Mouse (Mus musculus) stomach, embryonic 14.5 days (tissue): ENCODE data around the gene Gm48551. TPM values are rescaled to one million over a fixed set of nuclear protein-coding genes. Genes with fewer than 3 reads are reported as not detected.
A peak's percentile ranks its signal among the peaks of the same experiment; 100 is the strongest.

Source experiments
- ATAC-seq: fragments of 200-750 bp; cut with Nextera tagmentation; 2 replicates; pipeline ENCODE4 v1.8.0; 2017; ENCODE audit warnings: low read depth, moderate TSS enrichment; ENCODE audit not compliant: insufficient number of reproducible peaks, insufficient read depth, low FRiP score
- H3K27ac ChIP-seq: fragments of 300-500 bp; sonication (generic); 2 replicates; pipeline ENCODE4 v1.5.1; 2014; ENCODE audit warnings: mild to moderate bottlenecking, low read length, moderate library complexity, mixed read lengths
- H3K27me3 ChIP-seq: fragments of 300-500 bp; sonication (generic); 2 replicates; pipeline ENCODE4 v1.6.1; 2014; ENCODE audit warnings: low read length, control low read depth, mixed read lengths; ENCODE audit not compliant: control insufficient read depth, insufficient read depth
- H3K36me3 ChIP-seq: fragments of 300-500 bp; sonication (generic); 2 replicates; pipeline ENCODE4 v1.6.1; 2014; ENCODE audit warnings: mild to moderate bottlenecking, control low read depth, low read length, moderate library complexity, mixed read lengths; ENCODE audit not compliant: control insufficient read depth, insufficient read depth
- H3K4me1 ChIP-seq: fragments of 300-500 bp; sonication (generic); 2 replicates; pipeline ENCODE4 v1.6.1; 2014; ENCODE audit warnings: low read length, control low read depth, mixed read lengths; ENCODE audit not compliant: control insufficient read depth, insufficient read depth
- H3K4me2 ChIP-seq: fragments of 300-500 bp; sonication (generic); replicated peaks from 2 replicates; pipeline ENCODE4 v1.6.1; 2014; ENCODE audit warnings: low read depth, low read length, control low read depth
- H3K4me3 ChIP-seq: fragments of 300-500 bp; sonication (generic); 2 replicates; pipeline ENCODE4 v1.5.1; 2014; ENCODE audit warnings: low read depth, low read length, control low read depth
- H3K9ac ChIP-seq: fragments of 300-500 bp; sonication (generic); replicated peaks from 2 replicates; pipeline ENCODE4 v1.6.1; 2014; ENCODE audit warnings: low read depth, mild to moderate bottlenecking, control low read depth, low read length, moderate library complexity, mixed read lengths
- H3K9me3 ChIP-seq: fragments of 300-500 bp; sonication (generic); 2 replicates; pipeline ENCODE4 v1.6.1; 2016; ENCODE audit warnings: low read depth, low read length, control low read depth; ENCODE audit not compliant: control insufficient read depth
- WGBS: fragments of 180-500 bp; shearing (Covaris S2); extraction: QIAGEN DNeasy Blood & Tissue Kit; methylation state at CpG from one replicate; pipeline ENCODE4 v1.1.7; 2014; 5-methylcytosine and 5-hydroxymethylcytosine counted together
- polyA plus RNA-seq: library from polyadenylated mRNA; unstranded; fragments of >200 nt; fragmentation: Nextera tagmentation; extraction: Ambion mirVana; gene quantifications from 2 replicates; pipeline ENCODE4 v1.2.1, GENCODE M21; 2014

Gene Gm48551
- polyA plus RNA-seq, 1 experiment from 2014 or later, result 4.1 TPM

DNA sequence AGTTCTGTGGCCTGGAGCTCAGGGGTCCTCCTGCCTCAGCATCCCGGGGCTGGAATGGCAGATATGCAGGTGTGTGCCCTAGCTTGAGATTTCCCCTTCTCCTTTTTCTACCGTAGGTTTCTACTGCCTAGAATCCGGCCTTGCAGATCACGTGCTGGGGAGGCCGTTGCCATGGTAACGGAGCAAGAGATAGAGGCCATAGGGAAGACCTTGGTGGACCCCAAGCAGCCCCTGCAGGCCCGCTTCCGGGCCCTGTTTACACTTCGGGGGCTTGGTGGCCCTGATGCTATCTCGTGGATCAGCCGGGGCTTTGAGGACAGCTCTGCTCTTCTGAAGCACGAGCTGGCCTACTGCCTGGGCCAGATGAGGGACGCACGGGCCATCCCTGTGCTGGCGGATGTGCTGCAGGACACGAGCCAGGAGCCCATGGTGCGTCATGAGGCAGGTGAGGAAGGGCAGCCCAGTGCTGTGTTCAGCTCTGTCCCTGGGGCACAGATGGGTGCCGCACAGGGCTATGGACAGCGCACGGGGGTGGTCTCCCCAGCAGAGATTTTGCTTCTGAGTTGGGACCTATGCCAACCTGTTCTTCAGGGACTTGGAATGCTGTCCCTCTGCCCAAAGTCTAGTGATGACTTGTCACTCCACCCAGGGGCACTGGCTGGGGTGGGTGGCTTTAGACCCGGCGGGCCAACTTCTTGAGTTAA, 1.5 kb downstream of the Gm48551 start:
- WGBS, result 73% methylated on average over 22 of the region's 22 CpGs
- Histone ChIP-seq H3K4me3 (peak overlapping the region; percentile 96; the same call in 1 of the 2 replicates), H3K27me3 (no peaks in the 10 kb centered on the region), H3K9me3 (no peaks in the 10 kb centered on the region), H3K36me3 (peaks cover 25% of the 10 kb centered on the region), H3K4me2 (0 out of 2 replicates have a peak overlapping the region, but pooled peaks have one; percentile 80), H3K4me1 (peaks cover 17% of the 10 kb centered on the region), H3K27ac (no peak overlapping the region), H3K9ac (no peak overlapping the region)
- ATAC-seq, result no peak

DNA sequence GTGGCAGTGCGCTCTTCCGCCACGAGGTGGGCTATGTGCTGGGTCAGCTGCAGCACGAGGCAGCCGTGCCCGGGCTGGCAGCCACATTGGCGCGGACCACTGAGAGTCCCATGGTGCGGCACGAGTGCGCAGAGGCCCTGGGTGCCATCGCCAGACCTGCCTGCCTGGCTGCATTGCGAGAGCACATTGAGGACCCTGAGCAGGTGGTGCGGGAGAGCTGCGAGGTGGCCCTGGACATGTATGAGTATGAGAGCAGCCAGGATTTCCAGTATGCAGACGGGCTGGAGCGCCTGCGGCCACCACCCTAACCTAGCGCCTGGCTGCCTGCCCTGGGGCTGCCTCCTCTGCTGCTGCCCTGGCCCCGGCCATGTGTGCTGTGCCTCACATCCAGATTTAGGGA, 3.5 kb downstream of the Gm48551 start:
- H3K4me2 ChIP-seq, result no peak overlapping the region
- no peak overlapping the region for H3K9ac ChIP-seq
- H3K4me1 ChIP-seq, result peaks cover 18% of the 10 kb centered on the region
- no peaks in the 10 kb centered on the region for H3K9me3 ChIP-seq
- no peak for ATAC-seq
- peaks cover 25% of the 10 kb centered on the region for H3K36me3 ChIP-seq
- H3K4me3 ChIP-seq, result no peak overlapping the region
- 94% methylated on average over 20 of the region's 20 CpGs for WGBS
- H3K27ac ChIP-seq, result no peak overlapping the region
- no peaks in the 10 kb centered on the region for H3K27me3 ChIP-seq

DNA sequence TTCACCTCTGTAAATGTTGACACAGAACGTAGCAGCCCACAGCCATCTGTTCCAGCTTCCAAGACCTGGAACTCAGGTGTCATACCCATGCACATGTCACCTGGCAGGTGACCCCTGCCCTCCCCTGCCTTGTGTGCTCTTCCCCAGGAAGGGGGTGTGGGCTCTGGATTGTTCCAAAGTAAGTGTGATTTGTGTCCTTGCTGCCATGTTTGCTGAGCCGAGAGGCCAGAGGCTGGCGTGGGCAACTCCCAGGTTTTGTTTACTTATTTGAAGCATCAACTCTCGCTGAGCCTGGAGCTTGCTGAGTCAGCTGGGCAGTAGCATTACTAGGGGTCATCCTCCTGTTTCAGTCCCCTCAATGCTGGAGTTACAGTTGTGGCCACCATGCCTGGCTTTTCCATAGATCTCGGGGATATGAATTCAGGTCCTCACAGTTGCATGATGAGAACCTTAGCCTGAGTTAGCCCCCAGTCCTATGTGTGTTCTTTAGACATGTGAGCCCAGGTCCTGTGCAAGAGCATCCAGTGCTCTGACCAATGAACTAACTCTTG, 4.3 kb downstream of the Gm48551 start, which contains the start of gene Gm48552:
TSS of gene Gm48552 (plus strand) at position 501 of the 551 bp plus-strand sequence.
- 50% methylated on average over 5 of the region's 5 CpGs for WGBS
- Histone ChIP-seq H3K27me3 (no peaks in the 10 kb centered on the region), H3K4me1 (peaks cover 26% of the 10 kb centered on the region), H3K9ac (no peak within 1 kb of the TSS), H3K27ac (no peak within 1 kb of the TSS), H3K4me2 (no peak within 1 kb of the TSS), H3K4me3 (no peak within 1 kb of the TSS), H3K9me3 (no peaks in the 10 kb centered on the region), H3K36me3 (peaks cover 25% of the 10 kb centered on the region)
- no peak for ATAC-seq

DNA sequence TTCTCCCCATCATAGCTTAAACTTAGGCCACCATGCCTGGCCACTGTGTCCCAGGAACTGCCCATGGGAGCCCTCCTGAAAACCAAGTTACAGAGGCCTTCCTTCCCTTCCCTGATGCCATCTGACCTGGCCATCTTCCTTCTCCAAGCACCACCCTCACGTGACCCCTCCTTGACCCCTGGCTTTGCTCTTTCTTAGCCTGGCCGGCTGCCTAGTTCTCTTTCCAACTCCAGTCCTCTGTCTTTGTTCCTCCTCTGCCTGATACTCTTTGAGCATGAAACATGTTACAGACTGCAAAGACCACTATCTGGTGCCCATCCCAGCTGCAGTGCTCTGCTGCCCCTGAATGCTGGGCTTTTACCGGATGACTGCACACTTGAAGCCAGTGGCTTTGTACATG, 5.1 kb downstream of the Gm48551 start:
- WGBS, result 53% methylated on average over 3 of the region's 3 CpGs
- Histone ChIP-seq H3K4me3 (no peak overlapping the region), H3K9me3 (no peaks in the 10 kb centered on the region), H3K9ac (no peak overlapping the region), H3K27ac (no peak overlapping the region), H3K27me3 (no peaks in the 10 kb centered on the region), H3K36me3 (peaks cover 25% of the 10 kb centered on the region), H3K4me2 (no peak overlapping the region), H3K4me1 (peaks cover 30% of the 10 kb centered on the region)
- ATAC-seq, result no peak

DNA sequence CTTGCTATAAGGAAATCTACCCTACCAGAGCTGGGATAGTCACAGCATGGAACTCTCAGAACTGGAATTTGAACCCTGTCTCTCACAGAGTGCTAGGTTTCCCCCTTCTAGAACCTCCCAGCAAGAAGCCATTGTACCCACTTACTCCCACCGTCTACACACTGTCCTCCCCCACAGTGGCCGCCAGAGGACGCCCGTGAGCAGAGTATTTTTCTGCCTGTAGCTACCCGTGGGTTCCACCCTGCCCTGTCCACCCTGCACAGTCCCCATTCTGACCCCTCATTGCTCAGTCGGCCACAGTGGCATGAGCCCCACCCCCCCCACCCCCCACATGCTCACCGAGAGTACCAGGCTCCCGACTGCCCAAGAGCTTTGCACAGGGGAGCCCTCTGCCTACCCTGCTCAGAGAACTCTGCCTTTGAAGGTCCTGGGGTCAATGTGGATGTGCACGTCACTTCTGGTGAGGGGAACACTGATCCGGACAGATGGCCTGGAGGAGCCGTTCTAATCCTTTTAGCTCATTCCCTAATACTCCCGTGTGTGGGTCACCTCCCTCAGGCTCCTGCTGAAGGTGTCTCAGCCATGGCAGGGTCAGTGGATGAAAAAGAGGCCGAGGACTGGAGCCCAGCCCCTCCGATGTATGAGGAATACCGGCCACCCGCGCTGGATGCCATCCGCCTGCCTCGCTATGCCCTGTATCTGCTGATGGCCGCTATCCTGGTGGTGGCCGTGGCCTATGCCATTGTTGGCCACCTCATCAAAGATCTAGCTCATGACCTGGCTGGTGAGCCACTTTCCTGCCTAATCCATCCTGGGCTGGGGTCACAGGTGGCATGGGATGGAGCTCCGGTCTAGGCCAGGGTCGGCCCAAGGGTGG, 5.8 kb downstream of the Gm48551 start:
- peaks cover 28% of the 10 kb centered on the region for H3K4me1 ChIP-seq
- no peaks in the 10 kb centered on the region for H3K9me3 ChIP-seq
- 60% methylated on average over 23 of the region's 23 CpGs for WGBS
- peaks cover 25% of the 10 kb centered on the region for H3K36me3 ChIP-seq
- no peak overlapping the region for H3K27ac ChIP-seq
- ATAC-seq, result peak; percentile 48; the same call in 1 of the 2 replicates
- H3K27me3 ChIP-seq, result no peaks in the 10 kb centered on the region
- H3K4me2 ChIP-seq, result no peak overlapping the region
- no peak overlapping the region for H3K9ac ChIP-seq
- H3K4me3 ChIP-seq, result no peak overlapping the region

DNA sequence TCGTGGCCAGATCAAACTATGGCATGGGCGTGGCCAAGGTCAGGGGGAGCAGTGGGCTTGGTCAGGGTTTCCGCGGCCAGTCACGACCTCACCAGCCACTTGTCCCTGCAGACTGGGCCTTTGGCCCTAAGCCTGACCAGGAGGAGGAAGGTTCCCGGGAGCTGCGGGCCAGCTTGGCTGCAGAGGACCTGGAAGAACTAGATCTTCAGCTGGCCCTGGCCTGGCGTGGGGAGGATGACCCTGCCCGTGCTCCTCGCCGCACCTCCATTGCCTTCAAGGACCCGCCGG, 6.4 kb downstream of the Gm48551 start:
- 86% methylated on average over 13 of the region's 13 CpGs for WGBS
- ATAC-seq, result no peak
- Histone ChIP-seq H3K9ac (no peak overlapping the region), H3K4me3 (no peak overlapping the region), H3K9me3 (no peaks in the 10 kb centered on the region), H3K4me2 (no peak overlapping the region), H3K36me3 (peaks cover 25% of the 10 kb centered on the region), H3K27ac (no peak overlapping the region), H3K27me3 (no peaks in the 10 kb centered on the region), H3K4me1 (peaks cover 23% of the 10 kb centered on the region)

DNA sequence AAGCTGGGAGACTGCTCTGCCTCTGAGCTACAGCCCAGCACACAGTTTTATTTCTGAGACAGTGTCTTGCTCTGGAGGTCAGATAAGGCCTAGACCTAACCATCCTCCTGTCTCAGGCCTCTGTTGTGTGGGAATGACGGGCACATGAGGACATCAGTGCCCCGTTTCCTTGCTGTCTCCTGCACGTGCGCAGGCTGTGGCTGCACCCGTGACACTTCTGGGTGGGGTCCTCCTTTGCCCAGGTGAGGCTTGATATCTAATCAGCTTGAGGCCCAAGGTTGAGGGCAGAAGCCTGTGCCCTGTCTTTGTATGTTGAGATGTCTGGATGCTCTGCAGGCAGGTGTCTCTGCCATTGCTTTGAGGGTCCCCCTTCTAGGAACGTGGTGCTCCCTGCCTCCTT, 8.0 kb downstream of the Gm48551 start:
- H3K4me2 ChIP-seq, result no peak overlapping the region
- WGBS, result 85% methylated on average over 6 of the region's 6 CpGs
- 0 out of 2 replicates have a peak overlapping the region, but pooled peaks have one; percentile 70 for H3K27ac ChIP-seq
- no peak overlapping the region for H3K9ac ChIP-seq
- H3K36me3 ChIP-seq, result peaks cover 10% of the 10 kb centered on the region
- H3K4me1 ChIP-seq, result peaks cover 21% of the 10 kb centered on the region
- no peaks in the 10 kb centered on the region for H3K27me3 ChIP-seq
- no peaks in the 10 kb centered on the region for H3K9me3 ChIP-seq
- H3K4me3 ChIP-seq, result no peak overlapping the region
- ATAC-seq, result no peak

DNA sequence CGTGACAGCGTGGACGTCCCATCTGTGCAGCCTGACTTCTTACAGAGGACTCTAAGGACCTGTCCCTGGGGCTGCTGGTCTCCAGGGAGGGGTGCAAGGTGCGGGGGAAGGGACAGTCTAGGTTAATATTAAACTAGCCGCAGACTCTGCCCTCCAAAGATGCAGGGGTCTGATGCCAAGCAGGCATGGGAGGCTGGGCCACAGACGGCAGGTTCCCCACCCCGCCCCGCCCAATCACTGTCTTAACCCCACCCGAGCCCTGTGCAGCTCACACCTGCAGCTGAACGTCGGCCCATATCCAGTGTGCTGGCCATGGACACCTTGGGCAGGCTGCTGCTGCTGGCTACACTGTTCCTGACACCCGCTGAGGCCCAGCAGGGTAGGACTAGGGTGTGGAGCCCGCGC, 8.5 kb downstream of the Gm48551 start, which contains the start of gene Smim24:
TSS of gene Smim24 (plus strand) at position 271 of the 405 bp plus-strand sequence.
- 57% methylated on average over 14 of the region's 14 CpGs for WGBS
- Histone ChIP-seq H3K9me3 (no peaks in the 10 kb centered on the region), H3K4me3 (peak within 1 kb of the TSS; percentile 25), H3K27ac (peak within 1 kb of the TSS; percentile 70), H3K36me3 (peaks cover 9% of the 10 kb centered on the region), H3K4me1 (peaks cover 21% of the 10 kb centered on the region), H3K9ac (peak within 1 kb of the TSS; percentile 0; the same call in 1 of the 2 replicates), H3K27me3 (no peaks in the 10 kb centered on the region), H3K4me2 (peak within 1 kb of the TSS; percentile 59)
- peak; percentile 24; the same call in 1 of the 2 replicates for ATAC-seq
